Mouse (Mus musculus) heart, adult 18-20 months (tissue): ENCODE data around the gene Plxna2. TPM values are rescaled to one million over a fixed set of nuclear protein-coding genes. Genes with fewer than 3 reads are reported as not detected.

Source experiments
- DNase-seq, 2 experiments: peaks; one replicate each; pipeline ENCODE4 v3.0.0; 2021 to 2022; ENCODE audit warnings: mixed read lengths in 1 of 2
- total RNA-seq, 2 experiments: library from RNA; stranded (reverse); gene quantifications; 2 replicates each; pipeline ENCODE4 v1.2.3; 2021

The Plxna2 gene
- total RNA-seq, 2 experiments from 2014 or later, result 28.2 to 29.1 TPM

DNA sequence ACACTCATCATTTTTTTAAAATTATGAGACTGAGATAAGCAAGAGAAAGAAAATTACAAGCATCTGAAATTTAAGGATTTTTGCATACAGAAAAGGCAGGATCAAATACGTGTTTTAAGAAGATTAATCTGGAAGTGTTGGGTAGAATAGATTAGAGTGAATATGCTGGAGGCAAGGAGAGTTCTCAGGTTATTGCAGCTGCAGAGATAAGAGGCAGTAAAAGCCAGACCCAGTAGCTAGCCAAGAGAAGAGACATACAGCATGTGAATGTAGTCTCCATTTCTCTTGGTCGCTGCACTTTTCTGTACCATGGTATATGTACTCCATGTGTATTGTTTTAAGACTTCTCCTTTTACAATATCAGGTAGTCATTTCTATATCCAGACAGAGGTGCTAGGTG, 88.5 kb downstream of the Plxna2 start:
- no peak for DNase-seq

DNA sequence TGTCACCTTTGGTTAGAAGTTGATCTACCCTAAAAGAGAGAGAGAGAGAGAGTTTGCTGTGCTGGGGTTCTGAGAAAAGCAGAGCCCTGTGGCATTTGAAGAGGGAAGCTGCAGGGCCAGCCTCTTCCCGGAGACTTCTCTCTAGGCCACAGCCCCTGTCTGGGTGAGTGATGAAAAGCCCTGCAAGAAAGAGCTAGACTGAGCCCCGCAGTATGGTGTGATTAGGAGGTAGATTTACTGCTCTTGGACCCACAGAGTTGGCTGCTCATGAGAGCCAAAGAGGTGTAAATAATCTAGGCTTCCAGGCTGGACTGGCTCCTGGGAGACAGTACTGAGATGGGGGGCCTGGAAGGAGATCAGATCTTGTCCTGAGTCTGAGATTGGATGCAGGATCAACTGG, 94.4 kb downstream of the Plxna2 start:
- DNase-seq, result no peak

DNA sequence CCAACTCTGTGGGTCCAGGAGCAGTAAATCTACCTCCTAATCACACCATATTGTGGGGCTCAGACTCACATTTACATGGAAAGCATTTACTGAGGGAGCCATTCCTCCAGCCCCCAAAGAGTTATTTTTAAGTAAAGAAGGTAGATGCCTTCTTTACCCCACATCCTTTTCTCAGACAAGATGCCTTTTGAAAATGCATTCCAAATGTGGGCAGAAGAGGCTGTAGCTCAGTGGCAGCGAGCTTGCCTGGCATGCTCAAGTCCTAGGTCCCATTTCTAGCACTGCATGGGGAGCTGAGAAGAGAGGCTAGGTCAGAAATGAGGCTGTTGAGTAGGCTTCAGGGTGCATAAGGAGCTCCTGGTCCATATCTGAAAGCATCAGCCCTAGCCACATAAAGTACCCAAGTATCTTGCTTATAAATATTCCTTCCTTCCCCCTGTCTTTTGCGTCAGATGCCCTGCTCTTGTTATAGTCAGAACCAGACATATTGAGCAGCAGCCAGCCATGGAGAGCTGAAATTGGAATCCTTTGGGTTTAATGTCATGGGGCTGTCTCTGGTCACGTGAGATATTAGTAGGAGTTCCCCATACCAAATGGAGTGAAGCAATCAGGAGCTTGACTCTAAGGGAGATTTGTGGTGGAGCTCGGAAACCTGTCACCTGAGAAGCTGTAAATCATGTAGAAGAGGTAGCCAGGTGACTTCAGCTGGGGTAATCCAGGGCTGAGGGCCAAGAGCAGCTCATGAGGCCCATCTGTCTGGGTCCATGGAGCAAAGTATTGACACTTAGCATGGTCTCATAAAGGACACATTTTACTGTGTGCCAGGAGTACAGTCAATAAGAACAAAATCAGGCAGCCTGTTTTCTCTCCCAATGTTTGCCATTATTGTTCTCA, 96.4 kb downstream of the Plxna2 start:
- no peak for DNase-seq

DNA sequence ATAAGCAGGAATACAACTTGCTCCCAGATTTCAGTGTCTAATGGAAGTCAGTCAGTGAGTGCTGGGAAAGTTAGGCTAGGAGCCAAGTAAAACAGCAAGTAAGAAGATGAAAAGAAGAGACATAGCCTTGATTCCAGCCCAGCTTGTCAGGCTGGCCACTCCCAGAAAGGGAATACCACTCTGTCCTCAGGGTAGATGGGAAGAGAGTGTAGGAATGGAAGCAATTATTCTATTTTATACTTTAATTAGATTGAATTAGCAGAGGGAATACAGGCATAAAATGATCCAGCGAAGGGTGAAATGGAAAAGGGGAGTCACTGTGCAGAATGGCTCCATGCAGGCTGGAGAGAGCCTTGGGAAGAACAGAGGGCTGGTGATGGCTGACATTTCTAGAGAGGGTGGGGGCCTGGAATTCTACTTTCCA, 99.4 kb downstream of the Plxna2 start:
- DNase-seq, result no peak

DNA sequence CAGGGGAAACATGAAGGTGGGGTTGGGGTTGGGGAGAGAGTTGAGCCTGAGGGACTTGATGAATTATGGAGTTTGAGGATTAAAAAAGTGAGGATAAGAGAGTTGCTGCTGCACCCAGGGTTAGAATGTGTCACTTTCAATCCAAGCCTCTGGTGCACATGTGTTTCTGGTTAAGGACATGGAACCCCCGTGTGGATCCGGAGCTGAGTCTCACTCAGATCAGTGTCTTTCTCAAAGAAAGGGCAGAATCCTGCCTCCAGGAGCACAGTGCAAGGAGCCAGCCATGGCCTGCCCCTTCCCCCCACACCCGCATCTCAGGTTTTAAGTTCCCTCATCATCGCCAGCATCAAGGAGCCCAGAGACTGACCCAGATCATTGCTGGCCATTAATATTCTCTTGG, 102.4 kb downstream of the Plxna2 start:
- no peak for DNase-seq

DNA sequence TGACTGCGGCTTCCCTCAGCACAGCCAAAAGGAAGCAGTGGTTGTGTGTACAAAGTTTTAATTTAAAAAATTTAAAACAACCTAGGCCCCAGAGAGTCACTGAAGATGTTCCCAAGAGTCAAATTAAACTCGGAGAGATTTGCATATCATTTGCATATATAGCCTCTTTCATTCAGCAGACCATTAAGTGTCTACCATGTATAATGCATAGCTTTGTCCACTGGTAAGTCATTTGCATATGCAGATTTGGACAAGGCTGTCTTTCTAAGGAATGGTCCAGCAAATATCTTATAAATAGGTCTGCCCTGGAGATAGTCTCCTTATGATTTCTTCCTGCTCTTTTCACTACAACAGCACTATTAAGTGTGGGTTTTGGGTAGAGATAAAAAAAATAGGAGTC, 103.2 kb downstream of the Plxna2 start:
- no peak for DNase-seq

DNA sequence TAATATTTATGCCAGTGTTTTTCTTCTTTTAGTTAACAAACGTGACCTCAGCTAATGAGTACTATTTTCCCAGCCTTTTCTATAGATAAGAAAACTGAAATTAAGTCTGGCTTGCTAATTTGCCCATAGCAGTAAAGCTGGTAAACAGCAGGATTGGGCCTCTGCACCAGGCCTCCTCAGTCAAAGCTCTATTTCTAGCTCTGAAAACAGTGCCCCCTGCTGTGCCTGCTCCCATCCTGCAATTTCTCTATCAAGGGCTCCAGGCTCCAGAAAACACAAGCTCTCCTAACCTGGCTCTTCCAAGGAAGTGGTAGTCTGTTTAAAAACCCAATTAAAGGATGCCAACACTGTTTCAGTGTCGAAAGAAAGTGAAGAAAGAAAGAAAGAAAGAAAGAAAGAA, 104.3 kb downstream of the Plxna2 start:
- peak; percentile 73 to 87 for DNase-seq

DNA sequence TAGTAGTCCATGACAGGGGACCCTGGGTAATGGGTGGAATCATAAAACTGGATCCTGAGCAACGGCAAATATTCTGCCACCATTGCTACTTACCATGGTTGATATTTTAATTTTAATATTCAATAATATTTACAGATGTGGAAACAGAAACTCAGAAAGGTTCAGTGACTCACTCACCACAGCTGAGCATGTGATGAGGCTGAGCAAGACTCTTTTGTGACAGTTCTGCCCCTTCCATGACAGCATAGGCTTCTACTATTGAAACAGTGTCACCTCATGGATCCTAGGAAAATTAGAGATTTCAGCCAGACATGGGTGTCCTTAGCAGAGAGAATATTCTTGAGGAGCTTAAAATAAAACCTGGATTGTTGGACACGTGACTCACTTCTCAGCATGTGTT, 116.8 kb downstream of the Plxna2 start:
- no peak for DNase-seq

DNA sequence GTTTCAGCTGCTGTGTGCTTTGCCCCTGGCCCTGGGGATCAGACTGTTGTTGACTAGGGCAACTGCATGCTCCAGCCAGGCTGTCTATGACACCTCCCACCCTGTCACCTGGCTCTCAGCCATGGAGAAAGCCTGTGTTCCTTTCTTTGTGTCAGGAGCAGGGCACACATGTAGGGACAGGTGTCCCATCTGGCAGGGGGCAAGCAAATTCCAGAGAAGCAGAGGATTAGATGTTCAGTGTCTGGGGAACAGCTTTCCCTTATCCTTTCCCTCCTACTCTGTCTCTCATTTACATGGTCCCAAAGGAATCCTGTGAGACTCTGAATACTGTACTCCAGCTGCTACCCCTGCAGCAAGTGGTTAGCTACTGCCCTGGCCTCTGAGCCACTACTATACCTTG, 121.9 kb downstream of the Plxna2 start:
- DNase-seq, result peak; percentile 53

DNA sequence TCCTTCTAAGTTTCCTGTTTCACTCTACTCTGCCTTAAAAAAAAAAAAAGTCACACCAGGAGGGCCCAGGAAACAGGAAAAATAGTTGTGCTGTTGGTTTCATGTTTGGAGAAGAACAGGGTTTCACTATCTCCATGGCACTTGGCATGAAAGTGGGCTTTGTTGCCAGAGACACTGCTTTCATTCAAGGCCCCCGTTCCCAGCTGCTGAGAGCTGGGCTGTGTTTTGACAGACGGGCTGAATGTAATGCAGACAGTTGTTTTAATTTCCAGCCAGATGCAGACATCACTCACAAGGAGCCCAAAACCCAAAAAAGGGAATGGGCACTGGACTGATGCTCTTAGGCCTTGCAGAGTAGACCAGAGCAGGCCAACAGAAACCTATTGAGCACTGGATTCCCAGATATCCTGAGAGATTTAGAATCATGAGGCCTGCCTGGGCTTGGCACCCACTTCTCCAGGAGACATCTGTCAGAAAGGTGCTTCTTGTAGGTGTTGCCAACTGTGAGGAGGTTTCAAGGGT, 124.9 kb downstream of the Plxna2 start:
- DNase-seq, result no peak

DNA sequence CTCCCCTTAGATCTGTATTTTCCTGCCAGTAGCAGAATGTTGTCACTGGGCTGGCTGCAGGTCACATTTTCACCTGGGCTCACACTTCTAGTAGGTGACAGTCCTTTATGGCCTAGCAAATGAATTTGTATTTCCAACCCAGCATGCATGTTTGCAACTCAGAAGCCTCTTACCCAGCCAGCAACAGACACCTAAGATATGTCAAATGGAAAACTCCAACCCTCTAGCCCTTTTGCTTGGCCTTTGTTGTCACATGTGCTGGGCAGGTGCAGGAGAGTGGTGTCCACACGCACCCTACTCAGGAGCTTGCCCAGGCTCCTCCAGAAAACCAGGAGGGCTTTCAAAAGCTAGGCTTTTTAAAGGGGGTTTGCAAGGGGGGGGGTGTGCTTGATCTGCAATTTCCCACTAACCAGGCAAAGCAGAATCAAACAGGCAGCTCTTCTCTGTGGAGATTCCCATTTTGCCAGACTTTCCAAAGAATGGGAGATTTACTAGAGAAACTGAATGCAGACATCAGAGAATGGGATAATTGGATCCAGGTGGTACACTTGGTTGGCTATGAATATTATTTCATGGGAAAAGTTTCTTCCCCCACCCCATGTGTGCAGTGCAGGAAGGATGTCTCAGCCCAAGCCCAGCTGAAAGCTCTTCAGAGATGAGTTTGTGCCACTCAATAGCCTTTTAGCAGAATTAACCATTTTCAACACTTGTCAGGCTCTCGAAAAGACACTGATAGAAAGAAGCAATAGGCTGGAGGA, 127.3 kb downstream of the Plxna2 start:
- DNase-seq, result no peak

DNA sequence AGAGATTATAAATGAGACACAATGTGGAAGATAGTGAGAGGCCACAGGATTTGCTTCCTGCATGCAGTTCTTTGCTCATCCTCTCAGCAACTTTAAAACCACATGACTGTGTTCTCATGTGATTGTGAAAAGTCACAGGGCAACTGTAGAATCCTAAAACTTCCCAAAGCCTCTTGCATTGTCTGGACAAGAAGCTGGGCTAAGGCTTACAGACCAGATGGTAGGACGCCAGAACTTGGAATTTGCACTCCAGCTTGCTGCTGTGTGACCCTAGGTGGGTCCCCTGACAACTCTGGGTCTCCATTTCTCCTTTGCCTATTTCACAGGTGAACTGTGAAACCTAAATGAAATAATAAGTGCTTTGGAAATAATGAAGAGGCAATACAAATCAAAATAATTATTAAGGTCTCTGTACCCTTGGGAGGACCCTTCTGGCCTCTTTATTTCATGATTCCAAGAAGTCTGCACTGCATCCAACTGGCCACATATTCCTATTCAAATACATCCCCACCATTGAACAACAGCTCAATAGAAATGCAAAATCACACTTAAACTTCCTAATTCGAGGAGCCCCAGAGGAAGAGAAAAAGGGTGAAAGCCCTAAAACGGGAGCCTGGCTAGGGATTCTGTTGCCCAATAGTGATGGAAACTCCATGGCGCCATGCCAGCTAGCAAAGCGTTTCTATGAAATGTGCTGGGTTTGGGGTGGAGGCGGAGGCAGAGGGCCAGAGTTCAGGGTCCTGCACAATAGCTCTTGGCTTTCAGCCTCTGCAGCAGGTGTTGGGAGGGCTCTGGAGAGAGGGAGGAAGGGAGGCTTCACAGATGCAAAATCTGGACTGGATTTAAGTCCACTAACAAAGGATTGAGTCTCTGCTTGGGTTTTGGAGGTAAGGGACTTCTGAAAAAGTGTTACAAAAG, 128.6 kb downstream of the Plxna2 start:
- peak; percentile 91 to 92 for DNase-seq

DNA sequence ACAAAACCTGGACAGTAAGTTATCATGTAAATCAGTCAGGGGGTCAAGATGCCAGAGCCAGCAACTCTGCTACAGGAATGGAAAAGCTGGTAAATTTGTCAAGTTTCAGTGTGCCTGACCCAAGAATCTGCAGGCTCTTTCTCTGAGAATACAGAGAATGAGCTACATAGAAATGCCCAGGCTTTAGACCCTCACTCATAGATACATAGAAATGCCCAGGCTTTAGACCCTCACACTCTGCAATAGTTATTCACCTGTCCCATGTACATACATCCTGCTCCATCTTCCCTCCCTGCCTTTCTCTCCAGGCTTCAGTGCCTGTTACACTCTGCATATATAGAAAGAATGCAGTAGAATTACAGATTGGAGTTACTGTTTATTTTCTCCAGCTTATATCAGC, 129.2 kb downstream of the Plxna2 start:
- no peak for DNase-seq

DNA sequence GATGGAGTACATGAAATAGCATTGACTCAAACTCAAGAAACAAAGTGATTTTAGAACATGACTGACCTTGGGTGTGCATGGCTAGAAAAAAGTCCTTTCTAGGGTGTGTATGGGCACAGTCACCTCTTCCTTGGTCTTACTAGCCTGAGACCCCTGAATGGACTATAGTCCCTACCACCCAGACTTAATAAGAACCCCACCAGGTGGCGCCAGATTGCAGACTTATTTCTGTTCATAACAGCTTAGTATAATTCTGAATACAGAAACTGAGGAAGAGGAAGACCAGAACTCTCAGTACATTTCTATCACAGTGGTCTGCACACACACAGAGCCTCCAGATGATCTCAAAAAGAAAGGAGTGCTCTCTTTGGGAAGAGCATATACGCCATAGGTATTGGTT, 135.2 kb downstream of the Plxna2 start:
- DNase-seq, result peak; percentile 34 to 79

DNA sequence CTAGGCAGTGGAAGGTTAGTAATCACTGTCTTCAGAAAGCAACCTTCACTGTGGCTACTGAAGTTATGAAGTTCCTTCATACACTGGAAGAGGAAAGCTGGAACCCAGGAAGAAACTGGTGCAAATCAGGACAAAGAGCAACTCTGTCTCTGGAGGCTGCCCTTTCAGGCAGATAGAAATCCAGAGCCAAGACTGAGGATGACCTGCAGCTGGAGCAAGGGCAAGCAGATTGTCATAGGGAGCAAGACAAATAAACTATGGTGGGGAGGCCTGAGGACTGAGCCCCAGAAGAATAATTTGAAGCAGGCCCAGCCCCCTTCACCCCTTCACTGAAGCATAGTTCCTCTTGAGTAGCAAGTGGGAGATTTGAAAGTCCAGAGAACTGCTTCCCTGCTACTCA, 138.0 kb downstream of the Plxna2 start:
- peak; percentile 46 to 61 for DNase-seq

DNA sequence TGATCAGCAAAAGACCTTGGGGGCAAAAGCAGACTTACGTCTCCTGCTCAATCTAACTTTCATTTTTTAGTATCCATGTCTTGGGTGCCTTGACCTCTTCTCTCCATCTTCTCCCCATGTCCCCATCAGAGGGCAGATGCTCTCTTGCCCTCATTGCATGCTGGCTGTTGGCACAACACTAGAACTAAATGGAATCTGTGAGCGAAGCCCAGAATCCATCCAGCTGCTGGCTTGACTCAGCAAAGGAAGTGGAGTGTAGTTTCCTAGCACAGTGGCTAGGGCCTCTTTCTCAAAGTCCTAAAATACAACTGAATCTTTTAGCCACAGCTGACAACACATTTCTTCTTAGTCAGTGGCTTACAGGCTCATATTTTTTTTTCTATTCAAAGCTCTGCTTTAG, 138.4 kb downstream of the Plxna2 start:
- DNase-seq, result peak; percentile 43 to 66

DNA sequence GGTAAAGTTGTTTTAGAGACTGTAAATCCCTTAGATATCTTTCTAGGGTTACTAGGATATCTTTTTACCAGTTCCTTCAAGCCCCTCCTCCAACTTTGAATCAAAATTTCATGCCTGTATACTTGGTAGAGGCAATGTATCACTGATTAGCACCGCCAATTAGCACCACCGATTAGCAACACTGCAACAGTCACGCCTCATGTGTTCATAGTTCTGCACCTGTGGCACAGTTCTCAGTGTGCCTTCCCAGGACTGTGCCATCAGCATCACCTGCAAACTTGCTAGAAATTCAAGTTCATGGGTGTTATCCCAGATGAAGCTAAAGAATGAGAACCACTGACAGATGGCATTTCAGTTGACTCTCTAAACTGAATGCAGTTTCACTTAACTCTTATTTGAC, 138.8 kb downstream of the Plxna2 start:
- no peak for DNase-seq

DNA sequence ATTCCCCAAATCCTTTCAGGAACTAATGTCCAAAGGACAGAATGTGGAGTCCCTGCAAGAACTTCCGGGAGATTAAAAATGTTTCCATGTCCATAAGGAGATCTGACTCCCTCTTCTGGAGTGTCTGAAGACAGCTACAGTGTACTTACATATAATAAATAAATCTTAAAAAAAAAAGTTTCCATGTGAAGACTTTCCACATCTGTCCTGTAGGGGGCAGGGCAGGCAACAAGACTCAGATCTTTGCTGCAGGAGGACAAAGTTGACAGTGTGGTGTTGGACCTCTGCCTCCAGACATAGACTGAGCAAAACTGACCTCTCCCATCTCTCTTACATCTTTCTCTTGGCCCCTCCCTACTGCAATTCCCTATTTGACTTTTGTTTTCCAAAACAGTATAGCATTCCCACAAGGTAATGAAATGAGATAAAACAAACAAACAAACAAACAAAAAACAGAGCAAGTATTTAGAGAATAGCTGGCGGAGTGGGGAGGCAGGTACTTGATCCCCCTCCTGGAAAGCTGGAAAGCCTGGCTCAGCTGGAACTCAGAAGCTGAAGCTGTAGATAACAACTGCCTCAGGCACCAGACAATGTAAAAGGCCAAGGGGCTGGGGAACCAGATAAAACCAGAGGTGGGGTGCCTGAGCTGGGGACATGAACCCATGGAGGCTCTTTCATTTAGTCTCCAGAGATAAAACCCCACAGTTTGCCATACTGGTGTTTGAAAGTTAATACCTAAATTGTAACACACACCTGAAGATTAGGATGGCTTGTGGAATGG, 143.6 kb downstream of the Plxna2 start:
- DNase-seq, result peak in 1 of 2 experiments; percentile 35

DNA sequence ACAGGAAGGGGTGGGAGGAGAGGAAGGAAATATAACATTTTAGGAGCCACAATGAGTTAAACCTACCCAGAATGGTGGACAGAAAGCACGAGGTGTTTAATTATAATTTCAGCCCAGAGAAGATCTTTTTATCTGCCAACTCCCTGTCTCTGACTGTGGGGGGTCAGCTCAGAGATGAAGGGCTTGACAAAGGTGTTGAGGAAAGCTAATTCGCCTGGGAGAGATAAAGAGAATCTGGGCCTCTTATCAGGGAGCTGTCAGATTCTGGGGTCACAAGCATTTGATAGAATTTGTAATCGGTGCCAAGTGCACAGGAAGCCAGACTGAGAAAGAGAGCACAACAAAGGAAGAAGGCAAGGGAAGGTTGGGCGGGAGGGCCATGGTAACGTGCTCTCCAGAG, 144.9 kb downstream of the Plxna2 start:
- DNase-seq, result no peak

DNA sequence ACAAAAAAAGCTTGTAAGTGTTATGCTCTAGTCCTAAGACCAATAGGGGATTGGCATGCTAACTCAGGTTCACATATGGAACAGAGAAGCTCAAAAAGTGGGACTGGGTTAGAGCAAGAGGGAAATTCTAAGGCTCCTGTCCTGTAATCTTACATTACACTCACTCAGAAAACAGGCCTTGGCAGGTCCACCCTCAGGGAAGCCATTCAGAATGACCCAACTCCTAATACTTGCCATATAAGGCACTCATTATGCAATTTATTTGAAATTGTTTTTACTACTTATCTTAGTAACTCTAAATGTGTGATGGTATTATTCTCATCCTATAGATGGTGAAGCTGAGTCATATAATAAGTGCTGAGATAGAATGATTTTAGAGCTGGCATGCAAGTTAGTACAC, 146.9 kb downstream of the Plxna2 start:
- no peak for DNase-seq

DNA sequence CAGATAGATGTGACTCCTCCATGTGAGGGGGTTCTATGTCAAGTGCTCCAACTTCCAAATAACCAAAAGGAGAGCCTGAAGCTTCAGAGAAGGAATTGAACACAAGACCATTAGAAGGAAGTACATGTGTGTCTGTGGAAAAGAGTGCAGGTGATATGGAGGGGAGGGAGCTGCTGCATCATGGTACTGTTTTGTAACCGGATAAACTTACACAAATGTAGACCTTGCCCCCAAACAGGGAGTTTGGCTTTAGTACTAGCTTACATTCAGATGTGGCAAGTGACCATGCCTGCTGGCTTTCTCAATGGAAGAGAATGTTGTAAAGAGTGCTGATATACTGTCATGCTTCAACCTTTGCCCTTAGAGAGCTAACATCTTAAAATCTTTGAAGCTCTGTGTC, 150.8 kb downstream of the Plxna2 start:
- no peak for DNase-seq
